Mouse (Mus musculus) liver, embryonic 16.5 days (tissue): Measurements from ENCODE around the gene Trex1. TPM values are rescaled to one million over a fixed set of nuclear protein-coding genes. Genes with fewer than 3 reads are reported as not detected.

ENCODE experiments used
- polyA plus RNA-seq: library from polyadenylated mRNA; unstranded; fragments of >200 nt; fragmentation: Nextera tagmentation; extraction: Ambion mirVana; gene quantifications from 2 replicates; pipeline ENCODE4 v1.2.1, GENCODE M21; 2015

The Trex1 gene
- polyA plus RNA-seq, 1 experiment from 2014 or later: 7.4 TPM

Other genes starting within 250 kb of the Trex1 start
- gene Celsr3, start 233.4 kb downstream of the Trex1 start, polyA plus RNA-seq: 0.16 and 0.22 TPM in 2 replicates
- gene Slc26a6, start 206.5 kb downstream of the Trex1 start, polyA plus RNA-seq: 4.8 and 4.9 TPM in 2 replicates
- gene Tmem89, start 145.1 kb downstream of the Trex1 start, polyA plus RNA-seq: not detected in 2 replicates
- 299 and 310 TPM in 2 replicates for gene Uqcrc1, start 123.1 kb downstream of the Trex1 start, polyA plus RNA-seq
- gene Col7a1, start 106.1 kb downstream of the Trex1 start, polyA plus RNA-seq: 0.19 and 0.46 TPM in 2 replicates
- gene Ucn2, start 73.7 kb downstream of the Trex1 start, polyA plus RNA-seq: not detected in 2 replicates
- 4.0 and 4.4 TPM in 2 replicates for gene Pfkfb4, start 68.0 kb downstream of the Trex1 start, polyA plus RNA-seq
- gene Shisa5, start 21.2 kb downstream of the Trex1 start, polyA plus RNA-seq: 20.9 and 23.2 TPM in 2 replicates
- gene Atrip, start 14.4 kb upstream of the Trex1 start, polyA plus RNA-seq: 8.5 and 8.8 TPM in 2 replicates
- 10.0 and 11.9 TPM in 2 replicates for gene Ccdc51, start 22.8 kb upstream of the Trex1 start, polyA plus RNA-seq
- 259 and 313 TPM in 2 replicates for gene Tma7, start 22.9 kb upstream of the Trex1 start, polyA plus RNA-seq
- gene Plxnb1, start 35.7 kb upstream of the Trex1 start, polyA plus RNA-seq: 4.9 and 6.3 TPM in 2 replicates
- not detected in 2 replicates for gene Fbxw21, start 102.3 kb upstream of the Trex1 start, polyA plus RNA-seq
- not detected in 2 replicates for gene Fbxw13, start 136.2 kb upstream of the Trex1 start, polyA plus RNA-seq
- 0.09 TPM in 1 of 2 replicates, not detected in the other for gene Fbxw20, start 175.0 kb upstream of the Trex1 start, polyA plus RNA-seq
- gene Fbxw14, start 227.9 kb upstream of the Trex1 start, polyA plus RNA-seq: not detected in 2 replicates